Mouse (Mus musculus) liver, embryonic 15.5 days (tissue): Measurements from ENCODE around the gene Ces2g. TPM values are rescaled to one million over a fixed set of nuclear protein-coding genes. Genes with fewer than 3 reads are reported as not detected.
A peak's percentile ranks its signal among the peaks of the same experiment; 100 is the strongest.

ENCODE experiments used
- ATAC-seq: fragments of 200-750 bp; cut with Nextera tagmentation; 2 replicates; pipeline ENCODE4 v1.8.0; 2017; ENCODE audit warnings: moderate number of reproducible peaks, mild to moderate bottlenecking, moderate library complexity; ENCODE audit not compliant: insufficient read depth
- H3K27ac ChIP-seq: fragments of 300-500 bp; sonication (generic); replicated peaks from 2 replicates; pipeline ENCODE4 v1.5.1; 2015; ENCODE audit warnings: mild to moderate bottlenecking, inconsistent platforms
- H3K27me3 ChIP-seq: fragments of 300-500 bp; sonication (generic); 2 replicates; pipeline ENCODE4 v1.6.1; 2015; ENCODE audit warnings: mild to moderate bottlenecking, inconsistent platforms
- H3K36me3 ChIP-seq: fragments of 300-500 bp; sonication (generic); replicated peaks from 2 replicates; pipeline ENCODE4 v1.6.1; 2015; ENCODE audit warnings: moderate library complexity, mild to moderate bottlenecking, inconsistent platforms
- H3K4me1 ChIP-seq: fragments of 300-500 bp; sonication (generic); replicated peaks from 2 replicates; pipeline ENCODE4 v1.6.1; 2015; ENCODE audit warnings: inconsistent platforms
- H3K4me2 ChIP-seq: fragments of 300-500 bp; sonication (generic); 2 replicates; pipeline ENCODE4 v1.6.1; 2015; ENCODE audit warnings: moderate library complexity, mild to moderate bottlenecking, inconsistent platforms
- H3K4me3 ChIP-seq: fragments of 300-500 bp; sonication (generic); replicated peaks from 2 replicates; pipeline ENCODE4 v1.5.1; 2015; ENCODE audit warnings: mild to moderate bottlenecking, inconsistent platforms
- H3K9ac ChIP-seq: fragments of 300-500 bp; sonication (generic); 2 replicates; pipeline ENCODE4 v1.6.1; 2015; ENCODE audit warnings: moderate library complexity, mild to moderate bottlenecking, inconsistent platforms
- H3K9me3 ChIP-seq: fragments of 300-500 bp; sonication (generic); replicated peaks from 2 replicates; pipeline ENCODE4 v1.6.1; 2016; ENCODE audit warnings: inconsistent platforms
- WGBS: fragments of 180-500 bp; shearing (Covaris S2); methylation state at CpG from one replicate; pipeline ENCODE4 v1.1.7; 2015; ENCODE audit warnings: mixed read lengths; ENCODE audit not compliant: insufficient replicate concordance; 5-methylcytosine and 5-hydroxymethylcytosine counted together
- polyA plus RNA-seq: library from polyadenylated mRNA; unstranded; fragments of >200 nt; fragmentation: Nextera tagmentation; extraction: Ambion mirVana; gene quantifications from 2 replicates; pipeline ENCODE4 v1.2.1, GENCODE M21; 2015

Ces2g gene
- polyA plus RNA-seq: 21.1 TPM in 2 replicates

DNA sequence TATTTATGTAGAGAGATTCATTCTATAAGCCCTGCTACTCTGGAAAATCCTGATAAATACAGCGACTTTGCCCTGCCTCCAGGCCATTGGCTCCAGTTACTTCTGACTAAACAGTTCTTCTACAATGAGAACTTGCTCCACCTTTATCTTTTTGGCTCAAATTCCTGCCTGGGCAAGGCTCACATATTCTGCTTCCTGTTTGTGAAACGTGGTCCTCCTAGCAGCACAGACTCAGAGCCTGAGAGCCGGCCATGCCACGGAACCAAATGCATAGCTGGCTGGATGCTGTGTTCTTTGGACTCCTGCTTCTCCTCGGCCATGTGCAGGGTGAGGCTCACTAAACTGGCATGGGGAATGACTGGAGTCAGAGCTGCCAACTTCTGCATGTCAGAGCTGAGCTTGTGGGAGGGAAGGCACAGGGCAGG is at the start of gene Ces2g:
Gene Ces2g (plus strand): TSS at position 182 of the 425 bp plus-strand sequence.
- H3K4me2 ChIP-seq: peak within 1 kb of the TSS; percentile 63
- H3K27me3 ChIP-seq: no peaks in the 10 kb centered on the region
- H3K9ac ChIP-seq: peak within 1 kb of the TSS; percentile 67
- H3K4me3 ChIP-seq: peak within 1 kb of the TSS; percentile 66
- H3K9me3 ChIP-seq: no peaks in the 10 kb centered on the region
- peaks cover 32% of the 10 kb centered on the region for H3K4me1 ChIP-seq
- peaks cover 27% of the 10 kb centered on the region for H3K36me3 ChIP-seq
- ATAC-seq: peak; percentile 34
- 28% methylated on average over 5 of the region's 5 CpGs for WGBS
- H3K27ac ChIP-seq: peak within 1 kb of the TSS; percentile 91

DNA sequence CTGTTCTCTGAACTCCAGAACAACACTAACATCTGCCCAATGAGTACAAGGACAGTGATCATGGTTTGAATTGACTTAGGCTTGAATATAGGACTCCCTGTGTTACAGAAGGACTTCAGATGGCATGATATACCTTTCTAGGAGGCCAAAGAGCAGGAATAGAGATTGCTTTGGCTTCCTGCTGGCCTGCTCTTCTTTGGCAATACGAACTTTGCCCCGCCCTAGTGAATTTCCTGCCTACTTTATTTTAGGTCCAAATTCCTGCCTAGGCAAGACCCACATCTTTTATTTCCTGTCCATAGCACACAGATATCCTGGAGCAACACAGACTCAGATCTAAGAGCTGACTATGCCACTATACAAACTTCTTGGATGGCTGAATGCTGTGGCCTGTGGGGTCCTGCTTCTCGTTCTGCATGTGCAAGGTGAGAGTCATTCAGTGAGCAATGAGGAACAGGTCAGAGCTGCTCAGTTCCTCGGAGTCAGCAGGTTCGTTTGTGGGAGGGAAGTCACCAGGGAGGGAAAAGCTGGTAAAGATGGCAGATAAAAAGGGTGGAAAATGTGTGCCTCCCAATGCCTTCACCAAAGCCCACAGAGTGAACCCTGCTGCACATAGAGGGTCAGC is 35.4 kb upstream of the Ces2g start, which contains the start of gene Ces2e:
Gene Ces2e (plus strand): TSS at position 289 of the 625 bp plus-strand sequence.
- no peaks in the 10 kb centered on the region for H3K36me3 ChIP-seq
- H3K9me3 ChIP-seq: no peaks in the 10 kb centered on the region
- ATAC-seq: no peak
- WGBS: 47% methylated on average over 5 of the region's 5 CpGs
- no peaks in the 10 kb centered on the region for H3K27me3 ChIP-seq
- no peak within 1 kb of the TSS for H3K4me3 ChIP-seq
- H3K4me2 ChIP-seq: no peak within 1 kb of the TSS
- no peak within 1 kb of the TSS for H3K27ac ChIP-seq
- H3K9ac ChIP-seq: no peak within 1 kb of the TSS
- no peaks in the 10 kb centered on the region for H3K4me1 ChIP-seq

DNA sequence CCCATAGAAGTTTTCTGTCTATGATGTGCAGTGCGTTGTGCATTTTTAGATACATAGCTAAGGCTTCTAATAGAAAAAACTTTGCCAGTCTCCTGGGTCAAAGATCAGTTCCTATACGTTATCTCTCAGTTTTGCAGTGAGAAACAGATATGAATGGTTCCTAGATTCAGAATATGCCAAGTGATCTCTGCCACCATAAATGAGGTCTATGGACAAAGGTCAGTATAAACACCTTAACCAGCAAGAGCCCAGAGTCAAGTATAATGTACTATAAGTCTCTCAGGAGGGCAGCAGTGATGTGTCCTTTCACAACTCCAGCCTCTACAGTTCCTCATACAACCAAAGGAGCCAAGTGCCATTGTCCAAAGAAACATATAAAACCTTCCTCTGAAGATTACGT is 34.2 kb upstream of the Ces2g start:
- ATAC-seq: no peak
- 65% methylated on average over 3 of the region's 3 CpGs for WGBS
- H3K9me3 ChIP-seq: no peaks in the 10 kb centered on the region

DNA sequence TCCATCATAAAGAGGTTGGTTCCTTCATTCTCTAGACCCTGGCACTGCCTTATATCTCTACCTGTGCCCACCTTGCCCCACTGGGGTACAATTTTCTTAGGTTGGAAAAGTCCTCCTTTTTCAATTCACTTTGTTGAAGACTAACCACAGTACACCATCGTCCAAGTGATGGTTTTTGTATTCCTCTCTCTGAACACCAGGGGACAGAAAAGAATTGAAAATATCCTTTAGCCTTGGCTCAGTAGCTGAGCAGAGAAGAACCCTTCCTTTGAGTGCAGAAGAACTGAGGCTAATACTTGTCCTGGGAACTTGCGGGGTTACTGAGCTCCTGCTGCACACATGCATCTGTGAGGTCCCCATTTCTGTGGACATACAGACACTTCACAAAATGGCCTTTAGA is 16.9 kb upstream of the Ces2g start:
- Histone ChIP-seq H3K4me3 (no peak overlapping the region), H3K9me3 (no peaks in the 10 kb centered on the region), H3K27me3 (0 out of 2 replicates have a peak, but pooled peaks cover 2% of the 10 kb centered on the region), H3K4me1 (no peaks in the 10 kb centered on the region; the same call in 1 of the 2 replicates), H3K27ac (no peak overlapping the region), H3K4me2 (no peak overlapping the region), H3K9ac (no peak overlapping the region), H3K36me3 (no peaks in the 10 kb centered on the region)
- WGBS: 60% methylated on average over 2 of the region's 2 CpGs
- ATAC-seq: no peak

More for the DNA sequence above, 34.2 kb upstream of the Ces2g start:
- no peak overlapping the region for H3K27ac ChIP-seq
- H3K4me3 ChIP-seq: no peak overlapping the region
- H3K27me3 ChIP-seq: no peaks in the 10 kb centered on the region
- no peak overlapping the region for H3K9ac ChIP-seq
- H3K4me2 ChIP-seq: no peak overlapping the region
- no peaks in the 10 kb centered on the region for H3K36me3 ChIP-seq
- no peaks in the 10 kb centered on the region for H3K4me1 ChIP-seq

DNA sequence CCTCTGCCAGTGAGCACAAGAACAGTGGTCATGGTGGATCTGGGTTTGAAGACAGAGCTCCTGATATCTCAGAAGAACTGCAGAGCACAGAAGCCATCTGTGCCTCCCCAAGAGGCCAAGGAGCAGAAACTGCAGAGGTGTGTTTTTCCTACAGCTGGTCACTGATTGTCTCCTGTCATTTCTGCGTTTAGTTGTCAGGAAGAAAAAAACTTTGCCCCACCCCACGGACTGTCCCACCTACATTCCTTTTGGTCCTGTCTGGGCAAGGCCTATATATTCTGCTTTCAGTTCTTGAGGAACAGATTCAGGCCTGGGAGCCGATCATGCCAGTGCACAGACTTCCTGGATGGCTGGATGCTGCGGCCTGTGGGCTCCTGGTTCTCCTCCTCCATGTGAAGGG is 14.5 kb upstream of the Ces2g start, which contains the start of gene Ces2f:
Gene Ces2f (plus strand): TSS at position 301 of the 400 bp plus-strand sequence.
- H3K9ac ChIP-seq: no peak within 1 kb of the TSS
- WGBS: 59% methylated on average over 4 of the region's 4 CpGs
- 0 out of 2 replicates have a peak, but pooled peaks cover 2% of the 10 kb centered on the region for H3K27me3 ChIP-seq
- H3K4me3 ChIP-seq: no peak within 1 kb of the TSS
- no peaks in the 10 kb centered on the region for H3K36me3 ChIP-seq
- no peaks in the 10 kb centered on the region; the same call in none of the 2 replicates for H3K4me1 ChIP-seq
- H3K9me3 ChIP-seq: no peaks in the 10 kb centered on the region
- no peak for ATAC-seq
- no peak within 1 kb of the TSS for H3K27ac ChIP-seq
- H3K4me2 ChIP-seq: no peak within 1 kb of the TSS

DNA sequence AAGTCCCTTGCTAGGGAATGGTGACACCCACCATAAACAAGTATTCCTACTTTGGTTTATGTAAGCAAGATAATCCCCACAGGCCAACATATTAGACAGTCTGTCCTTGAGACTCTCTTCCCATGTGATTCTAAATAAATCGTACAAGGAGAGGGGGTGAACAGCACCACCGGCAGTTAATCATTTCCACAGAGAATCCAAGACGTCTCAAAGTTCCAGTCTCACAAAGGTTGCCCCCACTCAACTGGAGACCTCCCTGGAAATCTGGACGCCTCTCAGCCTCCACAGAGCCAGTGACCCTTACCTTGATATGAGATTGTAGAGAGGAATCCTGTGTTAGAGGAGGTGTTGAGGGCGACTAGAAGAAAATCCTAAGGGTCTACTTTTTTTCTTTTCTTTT is 12.5 kb upstream of the Ces2g start:
- no peak for ATAC-seq

DNA sequence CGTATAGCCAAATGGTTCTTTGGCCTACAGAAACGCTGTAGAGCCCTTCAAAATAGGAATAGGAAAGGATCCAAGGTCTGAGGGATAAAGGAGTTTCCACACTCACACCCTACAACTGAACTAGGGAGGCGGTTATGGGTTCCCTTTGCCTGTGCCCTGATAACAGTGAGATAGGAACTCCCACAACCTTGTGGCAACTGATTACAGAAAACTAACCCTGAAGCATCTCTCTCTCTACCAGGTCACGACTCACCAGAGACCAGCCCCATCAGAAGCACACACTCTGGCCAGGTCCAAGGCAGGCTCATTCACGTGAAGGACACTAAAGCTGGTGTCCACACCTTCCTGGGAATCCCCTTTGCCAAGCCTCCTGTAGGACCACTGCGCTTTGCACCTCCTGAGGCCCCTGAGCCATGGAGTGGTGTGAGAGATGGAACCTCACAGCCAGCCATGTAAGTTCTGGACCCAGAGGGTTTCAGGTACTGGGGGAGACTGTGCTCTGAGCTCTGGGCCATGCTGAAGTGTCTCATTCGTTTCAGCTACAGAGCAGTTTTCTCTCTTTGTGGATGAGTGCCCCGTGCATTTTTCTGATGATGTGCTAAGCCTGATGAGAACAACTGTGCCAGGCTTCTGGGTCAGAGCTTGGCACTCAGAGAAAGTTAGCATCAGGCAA is 847 bp downstream of the Ces2g start:
- Histone ChIP-seq H3K4me1 (peaks cover 32% of the 10 kb centered on the region), H3K27me3 (no peaks in the 10 kb centered on the region), H3K9me3 (no peaks in the 10 kb centered on the region), H3K36me3 (peaks cover 36% of the 10 kb centered on the region), H3K4me3 (peak overlapping the region; percentile 66), H3K9ac (peak overlapping the region; percentile 67), H3K4me2 (peak overlapping the region; percentile 63), H3K27ac (peak overlapping the region; percentile 91)
- peak; percentile 97 for ATAC-seq
- WGBS: 27% methylated on average over 8 of the region's 8 CpGs

More for the DNA sequence above, 12.5 kb upstream of the Ces2g start:
- Histone ChIP-seq H3K4me1 (no peaks in the 10 kb centered on the region; the same call in none of the 2 replicates), H3K4me2 (no peak overlapping the region), H3K27ac (no peak overlapping the region), H3K9me3 (no peaks in the 10 kb centered on the region), H3K4me3 (no peak overlapping the region), H3K27me3 (0 out of 2 replicates have a peak, but pooled peaks cover 2% of the 10 kb centered on the region), H3K36me3 (no peaks in the 10 kb centered on the region), H3K9ac (no peak overlapping the region)
- 59% methylated on average over 5 of the region's 5 CpGs for WGBS

DNA sequence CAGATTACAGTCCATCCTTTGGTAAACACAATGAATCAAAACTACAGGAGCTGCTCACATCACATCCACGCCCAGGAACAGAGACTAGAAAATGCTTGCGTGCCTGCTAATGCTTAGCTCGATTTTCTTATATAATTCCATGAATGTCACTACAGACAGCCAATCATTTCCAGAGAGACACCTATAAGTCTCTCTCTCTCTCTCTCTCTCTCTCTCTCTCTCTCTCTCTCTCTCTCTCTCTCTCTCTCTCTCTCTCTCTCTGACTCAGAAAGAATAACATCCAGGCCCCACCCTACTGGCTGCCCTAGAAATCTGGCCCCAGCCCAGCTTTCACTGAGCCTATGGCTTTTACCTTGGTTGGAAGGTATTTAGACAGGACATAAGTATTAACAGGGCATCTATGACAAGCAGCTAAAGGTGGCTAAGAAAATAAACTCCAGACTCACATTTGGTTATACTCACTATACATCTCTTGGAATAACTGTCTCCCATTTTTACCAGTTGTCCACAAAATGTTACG is 1.9 kb downstream of the Ces2g start:
- H3K4me3 ChIP-seq: peak overlapping the region; percentile 66
- H3K4me1 ChIP-seq: peaks cover 32% of the 10 kb centered on the region
- WGBS: 60% methylated on average over 4 of the region's 4 CpGs
- H3K27me3 ChIP-seq: no peaks in the 10 kb centered on the region
- H3K4me2 ChIP-seq: peak overlapping the region; percentile 63
- H3K27ac ChIP-seq: peak overlapping the region; percentile 91
- no peak for ATAC-seq
- peaks cover 46% of the 10 kb centered on the region for H3K36me3 ChIP-seq
- H3K9ac ChIP-seq: peak overlapping the region; percentile 67
- no peaks in the 10 kb centered on the region for H3K9me3 ChIP-seq

DNA sequence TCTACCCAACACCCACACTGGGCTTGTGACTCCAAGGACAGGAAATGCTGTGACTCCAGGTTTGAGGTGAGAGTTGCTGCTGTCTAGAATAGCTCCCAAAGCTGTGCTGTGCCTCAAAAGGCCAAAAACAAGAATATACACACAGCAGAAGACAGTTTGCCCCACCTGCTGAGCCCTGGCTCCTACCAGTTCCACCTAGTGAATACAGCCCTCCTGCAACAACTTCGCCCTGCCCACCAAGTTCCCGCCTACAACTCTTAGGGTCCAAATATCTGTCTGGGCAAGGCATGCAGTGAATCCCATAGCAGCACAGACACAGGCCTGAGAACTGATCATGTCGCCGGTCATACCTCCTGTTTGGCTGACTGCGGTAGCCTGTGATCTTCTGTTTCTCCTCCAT is 22.6 kb downstream of the Ces2g start:
- no peak overlapping the region for H3K4me3 ChIP-seq
- H3K9me3 ChIP-seq: no peaks in the 10 kb centered on the region
- no peaks in the 10 kb centered on the region for H3K4me1 ChIP-seq
- no peak overlapping the region for H3K9ac ChIP-seq
- 0 out of 2 replicates have a peak, but pooled peaks cover 4% of the 10 kb centered on the region for H3K27me3 ChIP-seq
- ATAC-seq: no peak
- 73% methylated on average over 5 of the region's 5 CpGs for WGBS
- no peaks in the 10 kb centered on the region for H3K36me3 ChIP-seq
- no peak overlapping the region for H3K27ac ChIP-seq
- H3K4me2 ChIP-seq: no peak overlapping the region

DNA sequence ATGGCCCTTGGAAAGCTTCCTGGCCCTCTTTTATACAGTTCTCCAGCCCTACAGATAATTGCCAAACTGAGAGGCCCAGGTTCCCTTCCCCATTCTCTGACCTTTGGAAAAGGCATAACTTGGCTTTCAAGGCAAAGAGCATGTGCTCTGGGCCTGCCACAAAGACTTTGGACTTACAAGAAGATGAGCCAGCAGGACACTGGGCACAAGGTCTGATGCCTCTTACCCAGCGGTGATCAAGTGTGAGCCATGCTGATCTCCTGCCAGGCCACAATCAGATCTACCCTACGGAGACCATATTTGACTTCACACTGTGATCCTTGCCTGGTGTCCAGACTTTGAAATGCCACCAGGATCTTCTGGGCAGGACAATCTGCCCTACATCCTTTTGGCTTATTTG is 23.4 kb downstream of the Ces2g start:
- H3K36me3 ChIP-seq: no peaks in the 10 kb centered on the region

DNA sequence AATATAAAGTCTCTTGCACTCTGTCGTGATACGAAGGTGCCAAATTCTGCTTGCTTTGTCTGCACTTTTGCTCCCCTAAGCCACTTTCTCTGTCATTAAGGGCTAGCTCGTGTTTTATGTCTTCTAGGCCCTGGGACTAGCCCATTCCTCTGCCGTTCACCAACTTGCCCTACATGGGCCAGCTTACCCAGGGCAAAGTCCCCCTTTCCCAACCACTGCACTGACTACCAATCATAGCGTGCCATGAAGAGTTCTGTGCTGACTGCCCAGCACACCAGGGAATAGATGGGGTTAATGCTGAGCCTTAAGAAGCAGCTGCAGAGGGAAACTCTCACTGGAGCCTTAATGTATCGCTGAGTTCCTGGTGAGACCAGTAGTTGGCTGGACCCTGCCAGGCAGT is 36.7 kb downstream of the Ces2g start:
- no peaks in the 10 kb centered on the region for H3K9me3 ChIP-seq
- no peak overlapping the region for H3K4me3 ChIP-seq
- no peaks in the 10 kb centered on the region for H3K27me3 ChIP-seq
- H3K9ac ChIP-seq: no peak overlapping the region
- 58% methylated on average over 6 of the region's 6 CpGs for WGBS
- no peak for ATAC-seq
- H3K4me1 ChIP-seq: peaks cover 4% of the 10 kb centered on the region
- H3K27ac ChIP-seq: no peak overlapping the region
- no peaks in the 10 kb centered on the region for H3K36me3 ChIP-seq
- no peak overlapping the region for H3K4me2 ChIP-seq

More for the DNA sequence above, 23.4 kb downstream of the Ces2g start:
- no peak overlapping the region for H3K9ac ChIP-seq
- no peak for ATAC-seq
- H3K27ac ChIP-seq: no peak overlapping the region
- no peaks in the 10 kb centered on the region for H3K4me1 ChIP-seq
- WGBS: 79% methylated on average over 2 of the region's 2 CpGs
- no peak overlapping the region for H3K4me2 ChIP-seq
- H3K27me3 ChIP-seq: 0 out of 2 replicates have a peak, but pooled peaks cover 4% of the 10 kb centered on the region
- no peaks in the 10 kb centered on the region for H3K9me3 ChIP-seq
- H3K4me3 ChIP-seq: no peak overlapping the region
